Mouse (Mus musculus) layer of hippocampus, adult 18-20 months (tissue): ENCODE results near the gene Apmap. TPM values are rescaled to one million over a fixed set of nuclear protein-coding genes. Genes with fewer than 3 reads are reported as not detected.

Experiments used
- DNase-seq, 2 experiments: peaks; one replicate each; pipeline ENCODE4 v3.0.0; 2022; ENCODE audit warnings: low spot score in 2 of 2
- long read RNA-seq: library from polyadenylated mRNA; stranded (forward); transcript quantifications from one replicate; pipeline ENCODE4 v2.0.0, GENCODE M21; 2021
- total RNA-seq, 2 experiments: library from RNA; stranded (reverse); gene quantifications; 2 replicates each; pipeline ENCODE4 v1.2.3; 2021

Apmap gene
- total RNA-seq = 10 to 100 TPM; 52.6 to 53.3 TPM
- long read RNA-seq, transcript Apmap-201 (9 exons, 2,235 nt) = major isoform, 52 of 65 reads
- long read RNA-seq, partial matches to known transcripts = 2 of 65 reads
- long read RNA-seq, other reads (novel, unspliced or antisense) = 11 of 65 reads

DNA sequence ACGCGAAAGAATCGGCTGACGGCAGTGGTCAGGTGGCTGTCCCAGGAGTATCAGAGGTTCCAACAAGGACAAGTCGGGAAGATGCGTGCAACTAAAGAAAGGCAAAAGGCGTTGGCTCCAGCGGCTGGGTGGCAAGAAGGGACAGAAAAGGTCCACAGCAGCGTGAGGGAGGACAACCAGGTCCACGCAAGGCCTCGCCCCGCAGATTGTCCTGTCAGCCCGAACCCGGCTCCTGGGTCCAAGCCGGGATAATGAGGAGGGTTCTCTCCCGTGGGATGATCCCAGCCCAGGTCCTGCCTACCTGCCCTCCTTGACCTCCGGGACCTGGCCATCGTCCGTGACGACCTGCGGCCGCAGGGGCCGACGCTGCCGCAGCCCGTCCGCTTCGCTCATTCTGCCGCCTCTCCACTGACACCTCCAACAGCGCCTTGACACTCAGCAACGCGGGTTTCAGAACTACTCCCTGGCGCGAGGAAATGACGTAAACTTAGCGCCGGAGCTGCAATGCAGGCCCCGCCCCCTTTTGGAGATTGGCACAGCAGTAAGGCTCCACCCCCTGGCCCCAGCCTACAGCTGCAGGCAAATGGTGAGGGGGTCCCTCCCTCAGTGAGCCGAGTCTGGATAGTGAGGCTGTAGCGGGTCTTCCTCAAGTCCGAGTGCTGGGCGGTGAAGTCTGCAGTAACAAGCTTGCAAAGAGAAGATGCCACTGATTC is at the start of gene Apmap:
Gene Apmap, minus strand, starts transcription at position 481 of the 713 bp plus-strand sequence.
- peak; percentile 96 to 99 for DNase-seq

DNA sequence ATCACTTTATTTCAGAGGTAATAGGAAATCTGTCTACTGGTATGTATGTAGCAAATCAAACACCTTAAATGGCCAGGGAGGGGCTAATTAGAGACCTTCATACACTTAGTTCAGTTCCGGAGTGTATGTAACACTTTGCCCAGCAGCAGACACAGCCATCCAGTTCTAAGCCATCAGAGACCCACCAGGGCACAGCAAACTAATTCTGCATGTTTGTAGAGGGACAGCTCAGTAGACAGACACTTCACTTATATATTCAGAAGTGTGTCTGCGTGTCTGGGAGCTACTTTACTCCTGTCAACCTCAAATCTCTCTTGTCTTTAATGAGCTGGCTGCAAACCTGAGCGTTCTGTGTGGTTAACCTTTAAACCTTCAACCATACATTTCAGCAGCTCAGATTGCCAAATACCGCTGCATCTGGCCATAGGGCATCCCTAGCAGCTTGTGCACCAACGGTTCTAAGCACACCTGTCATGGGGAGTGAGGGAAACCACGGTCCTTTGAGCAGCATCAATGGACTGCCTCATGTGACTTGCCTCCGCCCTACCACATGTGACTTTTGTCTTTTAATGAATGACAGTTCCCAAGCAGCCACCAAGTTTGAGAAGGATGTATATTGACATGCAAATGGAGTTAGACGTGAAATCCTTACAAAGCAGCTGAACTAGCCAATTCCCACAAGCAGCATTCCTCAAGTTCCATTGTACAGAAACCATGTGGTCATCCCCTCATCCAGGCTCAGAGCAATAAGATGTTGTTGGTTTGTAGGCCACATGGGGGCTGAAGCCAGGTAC is 48.8 kb upstream of the Apmap start:
- DNase-seq = no peak

- DNase-seq = no peak
Observed at GRCm38 (mm10) chr2:150656112-150656511, 47.7 kb upstream of the Apmap start.

DNA sequence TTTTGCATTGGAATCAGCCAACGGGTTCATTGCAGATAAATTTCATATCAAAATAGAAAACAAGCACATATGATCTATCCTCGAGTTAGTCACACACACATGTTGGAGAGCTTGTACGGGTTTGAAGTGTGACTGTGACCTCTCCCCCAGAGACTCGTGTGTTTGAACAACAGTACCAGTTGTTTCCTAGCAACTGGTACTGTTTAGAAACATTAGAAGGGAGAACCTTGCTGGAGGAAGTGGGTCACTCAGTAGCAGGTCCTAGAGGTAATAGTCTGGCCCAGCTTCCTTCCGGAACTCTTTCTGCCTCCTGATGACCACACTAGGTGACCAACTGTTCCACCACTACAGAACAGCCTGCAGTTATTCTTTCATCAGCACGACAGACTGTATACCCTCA is 46.9 kb upstream of the Apmap start:
- no peak for DNase-seq

DNA sequence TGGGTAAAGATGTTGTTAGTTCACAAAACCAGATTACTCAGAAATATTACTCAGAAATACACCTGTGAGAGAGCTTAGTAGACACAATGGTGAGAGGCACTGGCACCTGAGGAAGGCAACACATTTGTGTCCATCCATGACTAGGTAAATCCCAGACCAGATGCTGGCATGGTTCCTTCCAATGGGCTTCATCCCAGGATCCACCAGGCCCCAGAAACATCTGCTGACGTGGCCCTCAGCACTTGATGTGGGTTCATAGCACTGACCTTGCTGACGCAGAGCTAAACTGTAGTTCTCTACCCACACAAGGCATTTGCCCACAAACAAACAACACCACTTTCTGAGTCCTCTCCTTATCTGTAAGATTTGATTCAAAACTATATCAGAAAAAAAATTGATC is 46.4 kb upstream of the Apmap start:
- no peak for DNase-seq

- DNase-seq = no peak
Observed at GRCm38 (mm10) chr2:150651366-150651765, 43.0 kb upstream of the Apmap start.

GRCm38 (mm10) chr2:150650511-150651074 is 42.2 kb upstream of the Apmap start:
- DNase-seq = no peak

- DNase-seq = peak in 1 of 2 experiments; percentile 30
Observed at GRCm38 (mm10) chr2:150648300-150648895, 40.0 kb upstream of the Apmap start.

GRCm38 (mm10) chr2:150647681-150648299 is 39.4 kb upstream of the Apmap start:
- DNase-seq = no peak

- no peak for DNase-seq
Observed at GRCm38 (mm10) chr2:150646411-150647121, 38.2 kb upstream of the Apmap start.

DNA sequence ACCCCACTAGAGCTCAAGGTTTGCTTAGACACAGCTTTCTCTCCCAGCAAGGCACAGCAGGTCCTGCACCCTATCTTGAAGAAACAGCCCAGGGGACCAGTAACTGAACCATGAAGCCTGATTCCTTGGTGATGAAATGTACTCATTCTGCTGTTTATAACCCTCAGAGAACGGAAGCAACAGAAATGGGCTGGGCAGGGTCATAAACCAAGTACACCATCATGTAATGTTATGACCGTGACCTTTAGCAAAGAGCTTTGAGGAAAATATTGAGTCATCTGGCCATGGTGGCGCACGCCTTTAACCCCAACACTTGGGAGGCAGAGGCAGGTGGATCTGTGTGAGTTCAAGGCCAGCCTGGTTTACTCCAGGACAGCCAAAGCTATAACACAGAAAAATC is 36.9 kb upstream of the Apmap start:
- no peak for DNase-seq

DNA sequence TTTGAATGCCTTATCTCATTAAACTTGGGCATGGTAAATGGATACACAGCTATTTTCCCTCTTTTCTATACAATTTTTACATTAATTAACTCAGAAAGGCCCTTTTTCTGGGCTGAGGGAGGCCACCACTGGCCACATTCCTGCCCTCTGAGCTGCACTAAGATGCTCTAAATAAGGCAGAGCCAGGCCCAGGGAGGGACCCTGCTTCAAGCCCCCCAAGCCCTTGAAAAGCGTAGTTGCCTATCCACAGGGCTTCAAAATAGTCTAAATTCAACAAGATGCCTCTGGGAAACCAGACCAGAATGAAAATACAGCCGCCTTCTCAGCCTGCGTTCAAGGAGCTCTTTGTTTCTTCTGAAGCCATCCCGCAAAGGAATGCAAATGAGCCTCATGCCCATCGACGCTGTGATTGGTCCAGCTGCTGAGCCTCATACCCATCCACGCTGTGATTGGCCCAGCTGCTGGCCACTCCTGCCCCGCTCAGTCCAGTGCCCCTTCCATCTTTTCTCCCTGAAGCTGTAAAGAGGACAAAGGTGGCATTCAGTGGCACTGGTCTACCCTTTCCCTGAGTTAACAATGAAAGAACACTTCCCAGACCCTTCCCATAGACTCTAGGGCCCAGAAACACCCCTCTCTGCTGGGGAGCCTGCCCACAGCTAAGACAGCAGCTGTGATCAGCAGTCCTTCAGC is 35.5 kb upstream of the Apmap start:
- peak; percentile 54 to 75 for DNase-seq

DNA sequence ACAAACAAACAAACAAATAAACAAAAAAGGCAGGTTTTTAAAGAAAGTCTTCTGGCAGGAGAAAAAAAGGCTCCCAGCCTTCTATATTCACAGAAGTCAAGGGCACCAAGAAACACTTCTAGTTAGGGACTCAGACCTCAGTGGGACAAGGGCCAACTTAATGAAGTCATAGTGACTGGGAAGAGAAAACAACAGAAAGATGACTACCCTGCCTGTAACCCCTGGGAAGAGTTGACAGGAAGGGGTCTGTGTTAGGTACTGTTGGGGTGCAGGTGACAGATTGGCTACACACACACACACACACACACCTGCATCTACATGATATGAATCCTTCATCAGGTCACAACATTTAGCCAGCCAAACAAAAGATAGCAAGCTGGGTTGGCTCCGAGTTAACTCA is 34.8 kb upstream of the Apmap start:
- no peak for DNase-seq

GRCm38 (mm10) chr2:150638370-150638733 is 30.0 kb upstream of the Apmap start:
- no peak for DNase-seq

DNA sequence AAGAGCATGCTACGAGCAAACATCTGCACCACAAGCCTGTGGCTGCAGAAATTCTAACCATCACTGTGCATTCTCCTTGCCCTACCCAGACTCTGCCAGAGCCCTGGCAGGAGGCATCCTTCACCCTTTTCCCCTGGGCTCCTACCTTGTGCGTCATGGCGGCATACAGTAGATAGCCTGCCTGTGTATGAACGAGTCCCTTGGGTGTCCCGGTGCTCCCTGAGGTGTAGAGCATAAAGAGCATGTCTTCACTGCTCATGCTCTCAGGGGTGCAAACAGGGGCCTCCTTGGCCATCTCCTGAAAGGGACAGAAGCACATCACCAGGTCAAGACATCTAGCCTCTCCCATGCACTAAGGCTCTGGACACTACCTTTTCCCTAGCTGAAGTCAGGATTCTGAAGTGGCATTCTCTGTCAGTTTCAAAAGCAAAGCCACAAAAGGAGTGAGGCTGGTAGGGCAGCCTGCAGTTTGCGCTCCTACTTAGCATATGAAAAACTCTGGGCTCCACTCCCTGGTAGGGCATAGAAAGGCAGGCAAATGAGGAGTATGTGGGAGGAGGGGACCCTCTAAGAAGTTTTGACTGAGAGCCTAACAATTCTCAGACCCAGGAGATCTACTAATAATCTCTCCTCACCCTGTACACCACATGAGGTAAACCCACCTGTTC is 29.5 kb upstream of the Apmap start:
- DNase-seq = no peak

- no peak for DNase-seq
Observed at GRCm38 (mm10) chr2:150635877-150636446, 27.6 kb upstream of the Apmap start.

- no peak for DNase-seq
Observed at GRCm38 (mm10) chr2:150629255-150629654, 20.9 kb upstream of the Apmap start.

DNA sequence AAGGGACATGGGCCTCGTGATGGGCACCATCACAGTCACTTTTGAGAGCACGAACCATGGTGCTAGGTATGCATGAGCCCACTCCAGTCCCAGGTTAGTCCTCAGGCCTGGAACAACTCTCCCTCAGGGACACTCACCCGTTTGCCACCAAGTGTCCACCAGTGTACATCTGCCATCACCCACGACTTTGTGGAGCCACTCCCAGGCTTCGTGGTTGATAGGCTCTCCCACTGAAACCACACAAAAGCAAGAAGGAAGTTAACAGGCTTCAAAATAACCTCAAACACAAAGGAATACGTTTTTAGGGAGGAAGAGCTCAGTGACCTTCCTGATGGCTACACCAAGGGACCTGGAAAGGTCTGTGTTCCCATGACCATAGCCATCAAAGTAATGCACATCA is 18.8 kb upstream of the Apmap start:
- no peak for DNase-seq

- no peak for DNase-seq
Observed at GRCm38 (mm10) chr2:150624926-150625325, 16.6 kb upstream of the Apmap start.
